Mouse (Mus musculus) olfactory bulb, adult 2 months (tissue): ENCODE measurements around the gene Hcfc2.

ENCODE experiments used
- CTCF ChIP-seq: fragments of 200-500 bp; IDR thresholded peaks from 2 replicates; pipeline ENCODE4 v1.5.1; 2012; ENCODE audit warnings: low read depth, mild to moderate bottlenecking, low read length, moderate library complexity; ENCODE audit not compliant: insufficient read depth
- POLR2A ChIP-seq: fragments of 200-500 bp; IDR thresholded peaks from 2 replicates; pipeline ENCODE4 v1.6.1; 2012; ENCODE audit warnings: mild to moderate bottlenecking, low read depth, low read length, moderate library complexity; ENCODE audit not compliant: insufficient read depth

GRCm38 (mm10) chr10:82661820-82662219 lies 34.1 kb upstream of the Hcfc2 start:
- TF ChIP-seq CTCF (no peak), POLR2A (no peak)
